Mouse (Mus musculus) ES-E14 (cell line): Measurements from ENCODE around the gene Traf4.

Experiments used
- CHD2 ChIP-seq: IDR thresholded peaks from 2 replicates; pipeline ENCODE4 v1.6.1; 2014; ENCODE audit warnings: mild to moderate bottlenecking, low read depth, low read length, inconsistent platforms
- HCFC1 ChIP-seq: IDR thresholded peaks from 2 replicates; pipeline ENCODE4 v1.6.1; 2012; ENCODE audit warnings: low read length, inconsistent platforms, borderline replicate concordance; ENCODE audit not compliant: insufficient read depth
- ZC3H11A ChIP-seq: IDR thresholded peaks from 2 replicates; pipeline ENCODE4 v1.6.1; 2012; ENCODE audit warnings: low read depth, mild to moderate bottlenecking, inconsistent platforms, low read length, borderline replicate concordance

GRCm38 (mm10) chr11:78207190-78207589 is 41.8 kb upstream of the Traf4 start:
- TF ChIP-seq ZC3H11A = no peak
- no peak for TF ChIP-seq HCFC1
- TF ChIP-seq CHD2 = no peak
